Mouse (Mus musculus): ENCODE measurements around the gene Tpt1. TPM values are rescaled to one million over a fixed set of nuclear protein-coding genes. Genes with fewer than 3 reads are reported as not detected.
A peak's percentile ranks its signal among the peaks of the same experiment; 100 is the strongest.
"Not testable (repeated sequence)": the region's sequence is repeated elsewhere in the genome, so short reads cannot be mapped to it uniquely, and the experiment has no call there.

The Tpt1 gene
- polyA plus RNA-seq, 1 experiment from 2014 or later = 607 TPM

- peak overlapping the region; percentile 88 for H3K4me2 ChIP-seq (ENCODE audit: low read length)
- no peak overlapping the region for H3K4me3 ChIP-seq (ENCODE audit: low read length)
- no peaks in the 10 kb centered on the region for H3K36me3 ChIP-seq (ENCODE audit: control insufficient read depth, insufficient read depth, low read length)
- no peak overlapping the region for H3K27ac ChIP-seq (ENCODE audit: low read depth, low read length)
- H3K4me1 ChIP-seq (ENCODE audit: control insufficient read depth, insufficient read depth, low read depth, low read length) = peaks cover 9% of the 10 kb centered on the region
- H3K9ac ChIP-seq (ENCODE audit: low read depth, low read length) = no peak overlapping the region
- 37% methylated on average over 11 of the region's 11 CpGs for WGBS
- ATAC-seq = no peak
- no peaks in the 10 kb centered on the region for H3K9me3 ChIP-seq (ENCODE audit: control insufficient read depth, low read length)
- peaks cover 4% of the 10 kb centered on the region; the same call in 1 of the 2 replicates for H3K27me3 ChIP-seq (replicated peaks; ENCODE audit: control insufficient read depth, insufficient read depth, low read length)
Observed at GRCm38 (mm10) chr14:75828221-75828620, 16.7 kb upstream of the Tpt1 start.

- ATAC-seq = peak; percentile 66
- no peaks in the 10 kb centered on the region for H3K36me3 ChIP-seq (ENCODE audit: control insufficient read depth, insufficient read depth, low read length)
- peak overlapping the region; percentile 49; the same call in 1 of the 2 replicates for H3K27ac ChIP-seq (ENCODE audit: low read depth, low read length)
- H3K4me2 ChIP-seq (ENCODE audit: low read length) = peak overlapping the region; percentile 88
- H3K9ac ChIP-seq (ENCODE audit: low read depth, low read length) = peak overlapping the region; percentile 39
- H3K4me3 ChIP-seq (ENCODE audit: low read length) = peak overlapping the region; percentile 39
- peaks cover 12% of the 10 kb centered on the region for H3K4me1 ChIP-seq (ENCODE audit: control insufficient read depth, insufficient read depth, low read depth, low read length)
- H3K27me3 ChIP-seq (replicated peaks; ENCODE audit: control insufficient read depth, insufficient read depth, low read length) = peaks cover 4% of the 10 kb centered on the region; the same call in 1 of the 2 replicates
- 8% methylated on average over 32 of the region's 32 CpGs for WGBS
- no peaks in the 10 kb centered on the region for H3K9me3 ChIP-seq (ENCODE audit: control insufficient read depth, low read length)
Observed at GRCm38 (mm10) chr14:75828866-75829806, 15.8 kb upstream of the Tpt1 start.

GRCm38 (mm10) chr14:75829817-75830216 lies 15.1 kb upstream of the Tpt1 start:
- not testable (repeated sequence) for H3K9me3 ChIP-seq (ENCODE audit: control insufficient read depth, low read length); H3K4me3 ChIP-seq (ENCODE audit: low read length); H3K27me3 ChIP-seq (replicated peaks; ENCODE audit: control insufficient read depth, insufficient read depth, low read length); H3K9ac ChIP-seq (ENCODE audit: low read depth, low read length); H3K4me2 ChIP-seq (ENCODE audit: low read length); H3K36me3 ChIP-seq (ENCODE audit: control insufficient read depth, insufficient read depth, low read length); ATAC-seq
- WGBS = 65% methylated on average over 14 of the region's 14 CpGs
- peaks cover 14% of the 10 kb centered on the region for H3K4me1 ChIP-seq (ENCODE audit: control insufficient read depth, insufficient read depth, low read depth, low read length)
- 0 out of 2 replicates have a peak overlapping the region, but pooled peaks have one; percentile 42 for H3K27ac ChIP-seq (ENCODE audit: low read depth, low read length)

GRCm38 (mm10) chr14:75832031-75832430 lies 12.9 kb upstream of the Tpt1 start:
- H3K4me3 ChIP-seq (ENCODE audit: low read length) = no peak overlapping the region
- H3K4me1 ChIP-seq (ENCODE audit: control insufficient read depth, insufficient read depth, low read depth, low read length) = peaks cover 19% of the 10 kb centered on the region
- H3K27me3 ChIP-seq (replicated peaks; ENCODE audit: control insufficient read depth, insufficient read depth, low read length) = peaks cover 4% of the 10 kb centered on the region; the same call in 1 of the 2 replicates
- H3K4me2 ChIP-seq (ENCODE audit: low read length) = no peak overlapping the region
- no peak overlapping the region for H3K27ac ChIP-seq (ENCODE audit: low read depth, low read length)
- ATAC-seq = no peak
- H3K9ac ChIP-seq (ENCODE audit: low read depth, low read length) = no peak overlapping the region
- 93% methylated on average over 2 of the region's 2 CpGs for WGBS
- H3K9me3 ChIP-seq (ENCODE audit: control insufficient read depth, low read length) = no peaks in the 10 kb centered on the region
- no peaks in the 10 kb centered on the region for H3K36me3 ChIP-seq (ENCODE audit: control insufficient read depth, insufficient read depth, low read length)

GRCm38 (mm10) chr14:75832982-75833381 lies 11.9 kb upstream of the Tpt1 start:
- no peak overlapping the region for H3K27ac ChIP-seq (ENCODE audit: low read depth, low read length)
- WGBS = 13% methylated on average over 4 of the region's 4 CpGs
- no peaks in the 10 kb centered on the region for H3K9me3 ChIP-seq (ENCODE audit: control insufficient read depth, low read length)
- H3K4me3 ChIP-seq (ENCODE audit: low read length) = no peak overlapping the region
- no peaks in the 10 kb centered on the region for H3K36me3 ChIP-seq (ENCODE audit: control insufficient read depth, insufficient read depth, low read length)
- peak overlapping the region; percentile 98; the same call in 1 of the 2 replicates for H3K4me2 ChIP-seq (ENCODE audit: low read length)
- ATAC-seq = no peak
- H3K9ac ChIP-seq (ENCODE audit: low read depth, low read length) = no peak overlapping the region
- peaks cover 19% of the 10 kb centered on the region for H3K4me1 ChIP-seq (ENCODE audit: control insufficient read depth, insufficient read depth, low read depth, low read length)
- H3K27me3 ChIP-seq (replicated peaks; ENCODE audit: control insufficient read depth, insufficient read depth, low read length) = peaks cover 4% of the 10 kb centered on the region; the same call in 1 of the 2 replicates

- 8% methylated on average over 12 of the region's 12 CpGs for WGBS
- Histone ChIP-seq H3K9me3 (ENCODE audit: control insufficient read depth, low read length) (no peaks in the 10 kb centered on the region), H3K36me3 (ENCODE audit: control insufficient read depth, insufficient read depth, low read length) (no peaks in the 10 kb centered on the region), H3K27me3 (replicated peaks; ENCODE audit: control insufficient read depth, insufficient read depth, low read length) (no peaks in the 10 kb centered on the region), H3K4me1 (ENCODE audit: control insufficient read depth, insufficient read depth, low read depth, low read length) (peaks cover 16% of the 10 kb centered on the region), H3K4me2 (ENCODE audit: low read length) (peak overlapping the region; percentile 98), H3K27ac (ENCODE audit: low read depth, low read length) (peak overlapping the region; percentile 71; the same call in 1 of the 2 replicates), H3K9ac (ENCODE audit: low read depth, low read length) (peak overlapping the region; percentile 3; the same call in 1 of the 2 replicates), H3K4me3 (ENCODE audit: low read length) (peak overlapping the region; percentile 47)
- ATAC-seq = peak; percentile 34; the same call in 1 of the 2 replicates
Observed at GRCm38 (mm10) chr14:75833546-75834250, 11.2 kb upstream of the Tpt1 start.

GRCm38 (mm10) chr14:75834251-75834738 lies 10.6 kb upstream of the Tpt1 start:
- peak; percentile 81 for ATAC-seq
- H3K27ac ChIP-seq (ENCODE audit: low read depth, low read length) = peak overlapping the region; percentile 78
- no peaks in the 10 kb centered on the region for H3K27me3 ChIP-seq (replicated peaks; ENCODE audit: control insufficient read depth, insufficient read depth, low read length)
- peak overlapping the region; percentile 47 for H3K4me3 ChIP-seq (ENCODE audit: low read length)
- H3K9ac ChIP-seq (ENCODE audit: low read depth, low read length) = peak overlapping the region; percentile 67
- 1% methylated on average over 10 of the region's 10 CpGs for WGBS
- H3K9me3 ChIP-seq (ENCODE audit: control insufficient read depth, low read length) = no peaks in the 10 kb centered on the region
- peaks cover 11% of the 10 kb centered on the region for H3K4me1 ChIP-seq (ENCODE audit: control insufficient read depth, insufficient read depth, low read depth, low read length)
- no peaks in the 10 kb centered on the region for H3K36me3 ChIP-seq (ENCODE audit: control insufficient read depth, insufficient read depth, low read length)
- peak overlapping the region; percentile 98 for H3K4me2 ChIP-seq (ENCODE audit: low read length)

GRCm38 (mm10) chr14:75834739-75835381 lies 10.0 kb upstream of the Tpt1 start:
- H3K4me1 ChIP-seq (ENCODE audit: control insufficient read depth, insufficient read depth, low read depth, low read length) = peaks cover 10% of the 10 kb centered on the region
- ATAC-seq = peak; percentile 35
- H3K27ac ChIP-seq (ENCODE audit: low read depth, low read length) = peak overlapping the region; percentile 78
- peak overlapping the region; percentile 67 for H3K9ac ChIP-seq (ENCODE audit: low read depth, low read length)
- whole genome bisulfite sequencing = under 1% methylated on average over 16 of the region's 16 CpGs
- H3K36me3 ChIP-seq (ENCODE audit: control insufficient read depth, insufficient read depth, low read length) = no peaks in the 10 kb centered on the region
- H3K4me3 ChIP-seq (ENCODE audit: low read length) = peak overlapping the region; percentile 47
- H3K9me3 ChIP-seq (ENCODE audit: control insufficient read depth, low read length) = no peaks in the 10 kb centered on the region
- no peaks in the 10 kb centered on the region for H3K27me3 ChIP-seq (replicated peaks; ENCODE audit: control insufficient read depth, insufficient read depth, low read length)
- peak overlapping the region; percentile 98 for H3K4me2 ChIP-seq (ENCODE audit: low read length)
